Mouse (Mus musculus) heart, embryonic 16.5 days (tissue): ENCODE measurements around the gene Serpina1f. TPM values are rescaled to one million over a fixed set of nuclear protein-coding genes. Genes with fewer than 3 reads are reported as not detected.
"Not testable (repeated sequence)": the region's sequence is repeated elsewhere in the genome, so short reads cannot be mapped to it uniquely, and the experiment has no call there.

Experiments used
- ATAC-seq: fragments of 200-750 bp; cut with Nextera tagmentation; replicated peaks from 2 replicates; pipeline ENCODE4 v1.8.0; 2017; ENCODE audit warnings: moderate number of reproducible peaks; ENCODE audit not compliant: insufficient read depth, low FRiP score; ENCODE audit errors: extremely low read depth
- H3K27ac ChIP-seq: fragments of 300-500 bp; sonication (generic); 2 replicates; pipeline ENCODE4 v1.5.1; 2014; ENCODE audit warnings: mild to moderate bottlenecking, low read length, control low read depth, moderate library complexity
- H3K27me3 ChIP-seq: fragments of 300-500 bp; sonication (generic); 2 replicates; pipeline ENCODE4 v1.6.1; 2014; ENCODE audit warnings: low read length, mixed read lengths; ENCODE audit not compliant: control insufficient read depth, insufficient read depth
- H3K36me3 ChIP-seq: fragments of 300-500 bp; sonication (generic); 2 replicates; pipeline ENCODE4 v1.6.1; 2014; ENCODE audit not compliant: control insufficient read depth, insufficient read depth
- H3K4me1 ChIP-seq: fragments of 300-500 bp; sonication (generic); 2 replicates; pipeline ENCODE4 v1.6.1; 2014; ENCODE audit warnings: low read length, mixed read lengths; ENCODE audit not compliant: control insufficient read depth, insufficient read depth
- H3K4me2 ChIP-seq: fragments of 300-500 bp; sonication (generic); 2 replicates; pipeline ENCODE4 v1.6.1; 2014; ENCODE audit warnings: low read depth, mild to moderate bottlenecking, control low read depth, low read length
- H3K4me3 ChIP-seq: fragments of 300-500 bp; sonication (generic); 2 replicates; pipeline ENCODE4 v1.5.1; 2014; ENCODE audit warnings: mild to moderate bottlenecking, control low read depth, low read length
- H3K9ac ChIP-seq: fragments of 300-500 bp; sonication (generic); 2 replicates; pipeline ENCODE4 v1.6.1; 2014; ENCODE audit warnings: low read length, control low read depth
- H3K9me3 ChIP-seq: fragments of 300-500 bp; sonication (generic); replicated peaks from 2 replicates; pipeline ENCODE4 v1.6.1; 2016; ENCODE audit warnings: low read length; ENCODE audit not compliant: control insufficient read depth
- WGBS: fragments of 180-500 bp; shearing (Covaris S2); extraction: QIAGEN DNeasy Blood & Tissue Kit; methylation state at CpG from one replicate; pipeline ENCODE4 v1.1.7; 2014; 5-methylcytosine and 5-hydroxymethylcytosine counted together
- polyA plus RNA-seq: library from polyadenylated mRNA; unstranded; fragments of >200 nt; fragmentation: Nextera tagmentation; extraction: Ambion mirVana; gene quantifications from 2 replicates; pipeline ENCODE4 v1.2.1, GENCODE M21; 2015

Gene Serpina1f
- polyA plus RNA-seq, 1 experiment from 2014 or later: not detected

DNA sequence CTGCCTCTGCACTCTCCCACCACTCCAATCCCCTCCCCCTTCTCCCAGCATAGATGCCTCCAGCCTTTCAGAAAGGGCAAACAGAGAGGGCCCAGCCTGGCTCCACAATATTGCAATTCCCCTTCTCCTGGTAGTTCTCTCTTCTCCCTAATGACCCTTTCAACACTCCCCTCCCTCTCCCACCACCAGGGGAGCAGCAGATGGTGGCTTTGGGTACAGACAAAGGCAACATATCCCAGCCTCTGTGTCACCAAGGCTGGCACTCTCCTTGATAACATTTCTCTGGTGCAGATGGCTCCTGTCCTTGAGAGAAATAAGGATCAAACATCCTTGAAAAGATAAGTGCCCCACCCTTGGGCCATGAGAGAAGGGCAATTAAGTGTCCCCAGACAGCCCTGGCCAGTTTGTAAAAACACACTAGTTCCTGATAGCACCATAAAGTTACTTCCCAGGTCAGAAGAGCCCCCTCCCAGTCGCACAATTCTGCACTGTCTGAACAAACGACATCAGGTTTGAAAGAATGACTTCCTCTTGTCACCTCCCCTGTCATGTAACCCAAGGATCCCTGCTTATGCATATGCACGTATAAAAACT lies 7.0 kb downstream of the Serpina1f start:
- H3K4me3 ChIP-seq: no peak overlapping the region
- H3K4me2 ChIP-seq: no peak overlapping the region
- ATAC-seq: no peak
- no peaks in the 10 kb centered on the region for H3K27me3 ChIP-seq
- no peaks in the 10 kb centered on the region for H3K9me3 ChIP-seq
- no peaks in the 10 kb centered on the region for H3K36me3 ChIP-seq
- H3K9ac ChIP-seq: no peak overlapping the region
- 24% methylated on average over 3 of the region's 3 CpGs for WGBS
- H3K27ac ChIP-seq: no peak overlapping the region
- H3K4me1 ChIP-seq: no peaks in the 10 kb centered on the region

DNA sequence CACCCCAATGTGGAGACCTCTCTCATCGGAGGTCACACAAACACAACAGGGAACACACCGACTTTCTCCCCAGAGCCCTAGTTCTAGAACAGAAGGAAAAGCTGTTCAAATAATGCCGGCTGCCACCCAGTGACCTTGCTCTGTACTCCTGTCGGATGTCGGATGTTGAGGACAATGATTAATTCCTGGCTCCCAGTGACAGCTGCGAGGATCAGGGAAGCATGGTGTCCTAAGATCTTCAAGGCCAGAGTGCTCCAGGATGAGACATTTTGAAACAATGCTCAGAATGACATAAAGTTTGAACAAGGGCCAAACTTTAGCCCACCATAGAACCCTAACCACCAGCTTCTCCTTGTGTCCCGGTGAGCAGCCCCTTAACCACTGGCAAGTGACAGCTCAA lies 8.3 kb downstream of the Serpina1f start:
- Histone ChIP-seq H3K27ac (no peak overlapping the region), H3K27me3 (no peaks in the 10 kb centered on the region), H3K9ac (no peak overlapping the region), H3K4me2 (no peak overlapping the region), H3K9me3 (no peaks in the 10 kb centered on the region), H3K4me1 (no peaks in the 10 kb centered on the region), H3K36me3 (no peaks in the 10 kb centered on the region), H3K4me3 (no peak overlapping the region)
- WGBS: 49% methylated on average over 7 of the region's 7 CpGs
- ATAC-seq: no peak

DNA sequence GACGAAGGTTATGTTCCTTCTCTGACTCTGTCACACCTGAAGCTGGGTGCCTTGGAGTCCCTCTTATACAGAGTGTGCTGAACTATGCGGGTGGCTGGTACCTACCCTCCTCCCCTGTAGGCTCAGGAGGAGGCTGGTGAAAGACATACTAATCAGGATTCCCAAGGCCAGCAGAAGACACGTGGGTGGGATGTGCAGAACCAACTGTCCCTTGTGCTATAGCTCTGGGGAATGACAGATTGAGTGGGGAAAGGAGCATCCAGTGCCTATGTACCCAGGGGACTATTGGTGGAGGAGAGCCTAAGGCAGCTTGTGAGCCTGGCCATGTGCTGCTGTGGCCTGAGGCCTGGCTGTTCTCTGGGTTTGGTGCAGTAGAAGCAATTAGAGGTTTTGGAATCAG lies 9.3 kb downstream of the Serpina1f start:
- H3K27ac ChIP-seq: no peak overlapping the region
- H3K9ac ChIP-seq: no peak overlapping the region
- ATAC-seq: no peak
- H3K27me3 ChIP-seq: no peaks in the 10 kb centered on the region
- H3K9me3 ChIP-seq: no peaks in the 10 kb centered on the region
- no peak overlapping the region for H3K4me3 ChIP-seq
- no peaks in the 10 kb centered on the region for H3K4me1 ChIP-seq
- 72% methylated on average over 3 of the region's 3 CpGs for WGBS
- H3K4me2 ChIP-seq: no peak overlapping the region
- no peaks in the 10 kb centered on the region for H3K36me3 ChIP-seq

DNA sequence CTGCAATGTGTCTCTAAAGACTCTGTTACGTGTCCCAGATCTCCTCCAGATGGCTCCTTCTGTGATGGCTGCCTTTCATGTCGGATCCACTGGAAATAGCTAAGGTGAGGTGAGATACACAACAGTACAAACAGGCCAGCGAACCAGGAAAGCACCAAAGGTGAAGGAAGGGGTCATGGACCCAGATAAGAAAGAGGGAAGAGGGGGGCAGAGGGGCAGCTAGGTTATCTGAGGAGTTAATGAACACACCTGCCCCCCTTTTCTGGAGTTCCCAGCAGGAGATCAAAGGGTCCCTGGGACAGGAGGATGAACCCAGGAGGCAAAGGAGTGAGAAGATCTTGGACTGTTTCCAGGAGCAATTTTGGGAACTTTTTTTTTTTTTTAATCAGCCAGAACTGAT lies 9.9 kb downstream of the Serpina1f start:
- no peak overlapping the region for H3K4me2 ChIP-seq
- no peaks in the 10 kb centered on the region for H3K36me3 ChIP-seq
- no peak for ATAC-seq
- WGBS: 48% methylated on average over 3 of the region's 3 CpGs
- H3K9me3 ChIP-seq: no peaks in the 10 kb centered on the region
- H3K27me3 ChIP-seq: no peaks in the 10 kb centered on the region
- H3K4me3 ChIP-seq: no peak overlapping the region
- no peak overlapping the region for H3K27ac ChIP-seq
- no peak overlapping the region for H3K9ac ChIP-seq
- H3K4me1 ChIP-seq: no peaks in the 10 kb centered on the region

DNA sequence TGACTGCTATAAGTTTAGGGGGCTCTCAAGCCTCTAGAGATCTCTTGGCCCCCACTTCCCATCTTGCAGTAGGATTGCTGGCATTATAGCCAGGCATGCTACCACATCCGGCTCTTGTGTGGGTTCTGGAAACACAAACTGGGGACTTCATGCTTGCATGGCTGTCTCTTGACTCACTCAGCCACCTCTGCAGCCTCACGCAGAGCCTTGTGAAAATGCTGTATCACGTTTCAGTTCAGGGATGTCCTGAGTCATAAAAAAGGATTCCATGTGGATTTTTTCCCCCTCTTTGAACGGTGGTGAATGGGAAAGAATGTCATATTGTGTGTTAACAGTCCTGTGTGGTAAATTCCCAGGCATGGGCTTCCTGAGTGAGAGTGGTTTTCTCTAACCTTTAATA lies 11.6 kb downstream of the Serpina1f start:
- Histone ChIP-seq H3K27me3 (no peaks in the 10 kb centered on the region), H3K4me1 (no peaks in the 10 kb centered on the region), H3K4me2 (no peak overlapping the region), H3K9ac (no peak overlapping the region), H3K27ac (no peak overlapping the region), H3K4me3 (no peak overlapping the region), H3K9me3 (no peaks in the 10 kb centered on the region), H3K36me3 (no peaks in the 10 kb centered on the region)
- WGBS: 56% methylated on average over 4 of the region's 4 CpGs
- no peak for ATAC-seq

DNA sequence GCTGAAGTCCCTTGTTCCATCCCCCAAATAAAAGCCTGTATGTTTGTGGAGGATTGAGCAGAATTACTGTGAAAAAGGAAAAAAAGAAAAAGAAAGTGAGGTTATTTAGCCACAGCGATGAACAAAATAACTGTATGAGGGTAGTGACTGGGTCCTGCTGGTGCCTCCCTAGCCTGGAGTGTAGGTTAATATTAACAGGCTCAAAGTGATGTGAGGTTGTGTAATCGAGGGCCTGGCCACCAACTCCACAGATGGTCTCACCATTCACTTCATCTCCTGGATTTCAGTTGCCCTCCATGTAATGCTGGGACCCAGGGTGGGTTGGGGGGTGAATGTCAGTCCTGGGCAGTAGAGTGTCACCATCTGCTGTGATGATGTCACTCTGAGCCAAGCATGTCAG lies 13.6 kb downstream of the Serpina1f start:
- no peaks in the 10 kb centered on the region for H3K9me3 ChIP-seq
- no peak overlapping the region for H3K4me2 ChIP-seq
- H3K4me1 ChIP-seq: no peaks in the 10 kb centered on the region
- no peak overlapping the region for H3K27ac ChIP-seq
- H3K27me3 ChIP-seq: no peaks in the 10 kb centered on the region; the same call in 1 of the 2 replicates
- H3K9ac ChIP-seq: no peak overlapping the region
- no peak for ATAC-seq
- WGBS: 68% methylated on average over 2 of the region's 2 CpGs
- H3K36me3 ChIP-seq: no peaks in the 10 kb centered on the region
- H3K4me3 ChIP-seq: no peak overlapping the region

DNA sequence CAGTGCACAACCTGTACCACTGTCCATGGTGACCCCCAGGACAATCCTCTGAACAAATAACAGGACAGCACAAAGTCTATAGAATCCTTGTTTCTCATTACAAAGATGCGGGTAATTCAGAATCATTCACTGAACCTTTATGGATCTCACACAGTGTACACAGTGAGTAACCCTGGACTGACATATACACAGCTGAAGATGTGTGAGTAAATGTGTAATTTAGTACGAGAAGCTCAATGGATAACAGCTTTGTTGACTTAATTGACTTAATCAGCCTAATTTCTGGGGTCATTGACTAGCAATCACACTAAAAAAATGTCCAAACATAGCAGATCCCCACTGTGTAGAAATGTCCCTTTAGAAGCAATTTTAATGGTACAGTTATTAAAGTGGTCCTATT lies 14.2 kb downstream of the Serpina1f start:
- H3K27me3 ChIP-seq: no peaks in the 10 kb centered on the region; the same call in 1 of the 2 replicates
- no peaks in the 10 kb centered on the region for H3K36me3 ChIP-seq
- H3K4me2 ChIP-seq: no peak overlapping the region
- H3K4me3 ChIP-seq: no peak overlapping the region
- no peak overlapping the region for H3K9ac ChIP-seq
- no peak for ATAC-seq
- peaks cover 4% of the 10 kb centered on the region; the same call in 1 of the 2 replicates for H3K4me1 ChIP-seq
- no peaks in the 10 kb centered on the region for H3K9me3 ChIP-seq
- H3K27ac ChIP-seq: no peak overlapping the region
- 76% methylated on average over 2 of the region's 2 CpGs for WGBS

DNA sequence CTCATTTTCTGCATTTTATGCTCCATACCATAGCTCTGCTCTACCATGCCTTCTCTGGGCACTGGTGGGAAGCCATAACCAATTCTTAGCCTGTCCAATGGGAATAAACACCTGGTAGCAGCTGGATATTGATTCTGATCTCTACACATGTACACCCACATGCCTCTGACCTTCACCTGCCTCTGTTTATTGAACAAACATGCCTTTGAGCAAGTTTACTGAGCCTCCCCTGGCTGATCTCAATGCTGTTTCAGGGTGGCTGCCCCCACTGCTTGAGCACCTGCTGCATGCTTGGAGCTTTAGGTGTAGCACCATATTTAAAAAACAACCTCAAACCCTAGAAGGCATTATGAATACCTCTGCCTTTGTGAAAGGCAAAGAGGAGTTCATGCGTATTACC lies 15.5 kb downstream of the Serpina1f start:
- ATAC-seq, H3K4me2 ChIP-seq, H3K4me1 ChIP-seq, H3K9me3 ChIP-seq, H3K4me3 ChIP-seq, H3K36me3 ChIP-seq, H3K27ac ChIP-seq, H3K9ac ChIP-seq, H3K27me3 ChIP-seq: not testable (repeated sequence)
- 100% methylated on average over 1 of the region's 1 CpGs for WGBS

DNA sequence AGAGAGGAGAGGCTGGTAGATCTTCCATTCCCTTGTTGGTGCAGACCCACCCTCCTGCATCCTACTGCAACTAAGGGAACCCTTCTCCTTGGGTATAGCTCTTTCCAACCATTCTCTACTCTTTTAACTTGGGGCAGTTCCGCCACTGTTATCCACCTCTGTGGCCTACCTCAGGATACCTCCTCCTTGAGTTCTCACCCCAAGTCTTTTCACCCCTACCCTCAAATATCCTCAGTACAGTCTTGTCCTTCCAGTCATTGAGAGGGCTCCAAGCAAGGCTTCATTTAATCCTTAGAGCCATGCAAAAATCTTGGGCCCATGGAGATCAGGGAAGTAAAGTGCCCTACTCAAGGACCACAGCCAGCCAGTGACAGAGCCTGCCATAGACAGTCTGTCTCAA lies 19.3 kb downstream of the Serpina1f start, which contains the start of gene Serpina16:
TSS of gene Serpina16 (minus strand) at position 101 of the 400 bp plus-strand sequence.
- 75% methylated on average over 1 of the region's 1 CpGs for WGBS
- Histone ChIP-seq H3K36me3 (no peaks in the 10 kb centered on the region), H3K4me2 (no peak within 1 kb of the TSS), H3K9me3 (no peaks in the 10 kb centered on the region), H3K27me3 (no peaks in the 10 kb centered on the region; the same call in 1 of the 2 replicates), H3K4me3 (no peak within 1 kb of the TSS), H3K27ac (no peak within 1 kb of the TSS), H3K9ac (no peak within 1 kb of the TSS), H3K4me1 (peaks cover 6% of the 10 kb centered on the region; the same call in 1 of the 2 replicates)
- ATAC-seq: no peak
